Mouse (Mus musculus) right cerebral cortex, postnatal 10 days (tissue): ENCODE results near the gene Ptprd.

Experiments
- DNase-seq, 2 experiments: peaks; one replicate each; pipeline ENCODE4 v3.0.0; 2021; ENCODE audit warnings: low spot score in 2 of 2

Ptprd gene

GRCm38 (mm10) chr4:77558404-77559202, 653.2 kb downstream of the Ptprd start:
- DNase-seq = peak; percentile 62 to 71

- no peak for DNase-seq
These were observed 655.9 kb downstream of the Ptprd start for GRCm38 (mm10) chr4:77555841-77556240.

- DNase-seq = no peak
These were observed 673.9 kb downstream of the Ptprd start for GRCm38 (mm10) chr4:77537843-77538242.

- DNase-seq = no peak
These were observed 674.4 kb downstream of the Ptprd start for GRCm38 (mm10) chr4:77537336-77537735.

GRCm38 (mm10) chr4:77535601-77536000, 676.2 kb downstream of the Ptprd start:
- DNase-seq = no peak

GRCm38 (mm10) chr4:77534553-77534952, 677.2 kb downstream of the Ptprd start:
- no peak for DNase-seq

GRCm38 (mm10) chr4:77519166-77519565, 692.6 kb downstream of the Ptprd start:
- DNase-seq = peak; percentile 40 to 52

- no peak for DNase-seq
These were observed 697.7 kb downstream of the Ptprd start for GRCm38 (mm10) chr4:77513914-77514628.

GRCm38 (mm10) chr4:77513041-77513440, 698.7 kb downstream of the Ptprd start:
- DNase-seq = no peak

- DNase-seq = peak in 1 of 2 experiments; percentile 36
These were observed 757.7 kb downstream of the Ptprd start for GRCm38 (mm10) chr4:77454049-77454448.

- DNase-seq = no peak
These were observed 812.6 kb downstream of the Ptprd start for GRCm38 (mm10) chr4:77399146-77399545.

- DNase-seq = no peak
These were observed 850.0 kb downstream of the Ptprd start for GRCm38 (mm10) chr4:77361728-77362127.

GRCm38 (mm10) chr4:77327198-77327597, 884.6 kb downstream of the Ptprd start:
- no peak for DNase-seq

GRCm38 (mm10) chr4:77317060-77317680, 894.6 kb downstream of the Ptprd start:
- DNase-seq = no peak

GRCm38 (mm10) chr4:77316644-77317043, 895.1 kb downstream of the Ptprd start:
- DNase-seq = peak in 1 of 2 experiments; percentile 23

GRCm38 (mm10) chr4:77310127-77310788, 901.5 kb downstream of the Ptprd start:
- no peak for DNase-seq

GRCm38 (mm10) chr4:77283423-77283822, 928.3 kb downstream of the Ptprd start:
- DNase-seq = no peak

- no peak for DNase-seq
These were observed 933.8 kb downstream of the Ptprd start for GRCm38 (mm10) chr4:77277913-77278312.

GRCm38 (mm10) chr4:77259972-77260290, 951.8 kb downstream of the Ptprd start:
- DNase-seq = no peak

- peak; percentile 23 to 37 for DNase-seq
These were observed 952.4 kb downstream of the Ptprd start for GRCm38 (mm10) chr4:77259250-77259971.

- DNase-seq = no peak
These were observed 960.6 kb downstream of the Ptprd start for GRCm38 (mm10) chr4:77251188-77251587.
